Mouse (Mus musculus) layer of hippocampus, postnatal 25 days (tissue): ENCODE results near the gene Ints1. TPM values are rescaled to one million over a fixed set of nuclear protein-coding genes. Genes with fewer than 3 reads are reported as not detected.

Experiments used
- DNase-seq, 2 experiments: peaks; one replicate each; pipeline ENCODE4 v3.0.0; 2022; ENCODE audit warnings: mixed read lengths in 2 of 2, low spot score in 1 of 2; ENCODE audit errors: extremely low spot score in 1 of 2
- total RNA-seq, 2 experiments: library from RNA; stranded (reverse); gene quantifications; 2 replicates each; pipeline ENCODE4 v1.2.3; 2021

Gene Ints1
- total RNA-seq, 2 experiments from 2014 or later = 79.4 to 103 TPM

DNA sequence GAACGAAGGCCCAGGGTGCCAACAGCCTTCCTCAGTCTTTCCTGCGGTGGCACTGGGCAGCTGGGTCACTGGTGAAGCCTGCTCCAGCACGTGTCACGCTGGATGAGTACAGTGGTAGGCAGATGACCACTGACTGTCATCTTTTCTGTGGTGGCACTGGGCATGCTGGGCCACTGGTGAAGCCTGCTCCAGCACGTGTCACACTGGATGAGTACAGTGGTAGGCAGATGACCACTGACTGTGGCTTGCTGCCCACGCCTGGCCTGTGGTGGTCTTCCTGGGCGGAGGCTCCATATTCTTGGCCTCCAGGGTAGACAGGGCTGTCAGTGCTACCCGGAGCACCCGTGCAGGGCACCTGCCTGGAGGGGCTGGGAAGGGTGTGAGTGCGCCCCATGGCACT lies 26.4 kb upstream of the Ints1 start:
- DNase-seq = no peak

DNA sequence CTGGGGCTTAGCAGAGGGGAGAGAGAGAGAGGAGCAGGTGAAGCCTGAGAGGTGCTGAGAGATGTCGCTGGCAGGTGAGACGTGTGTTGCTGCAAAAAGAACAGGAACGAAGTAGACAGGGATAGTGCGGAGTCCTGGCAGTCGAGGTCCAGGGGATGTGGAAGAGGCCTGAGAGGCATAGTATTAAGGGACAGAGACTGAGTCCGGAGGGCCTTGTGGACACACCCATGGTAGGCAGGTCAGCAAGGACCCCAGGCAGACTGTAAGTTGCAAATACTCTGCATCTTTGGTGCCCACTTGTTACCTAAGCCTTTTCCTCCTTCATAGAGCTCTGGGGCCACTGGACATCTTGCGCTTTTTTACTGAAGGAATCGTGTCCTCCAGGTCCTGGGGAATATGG lies 25.8 kb upstream of the Ints1 start:
- no peak for DNase-seq

DNA sequence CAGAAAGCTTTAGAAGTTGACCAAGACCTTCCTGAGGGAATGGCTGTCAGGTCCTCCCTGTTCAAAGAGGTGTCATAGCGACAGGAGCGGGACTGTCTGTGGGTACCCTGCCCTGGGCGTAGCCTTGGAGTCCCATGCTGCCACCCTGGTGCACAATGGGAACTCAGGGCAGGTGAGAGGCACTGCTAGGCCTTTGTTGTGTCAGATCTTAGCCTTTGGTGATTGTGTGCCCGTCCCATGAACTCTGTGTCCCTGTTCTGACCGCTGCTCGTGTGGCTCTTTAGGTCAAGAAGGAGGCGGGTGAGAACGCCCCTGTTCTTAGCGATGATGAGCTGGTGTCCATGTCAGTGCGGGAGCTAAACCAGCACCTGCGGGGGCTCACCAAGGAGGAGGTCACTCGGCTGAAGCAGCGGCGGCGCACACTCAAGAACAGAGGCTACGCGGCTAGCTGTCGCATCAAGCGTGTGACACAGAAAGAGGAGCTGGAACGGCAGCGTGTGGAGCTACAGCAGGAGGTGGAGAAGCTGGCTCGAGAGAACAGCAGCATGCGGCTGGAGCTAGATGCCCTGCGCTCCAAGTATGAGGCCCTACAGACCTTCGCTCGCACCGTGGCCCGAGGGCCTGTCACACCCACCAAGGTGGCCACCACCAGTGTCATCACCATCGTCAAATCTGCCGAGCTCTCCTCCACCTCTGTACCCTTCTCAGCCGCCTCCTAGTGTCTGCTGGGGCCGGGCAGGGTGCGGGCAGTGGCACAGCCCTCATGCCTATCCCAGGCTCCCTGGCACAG lies 24.5 kb upstream of the Ints1 start:
- DNase-seq = no peak

DNA sequence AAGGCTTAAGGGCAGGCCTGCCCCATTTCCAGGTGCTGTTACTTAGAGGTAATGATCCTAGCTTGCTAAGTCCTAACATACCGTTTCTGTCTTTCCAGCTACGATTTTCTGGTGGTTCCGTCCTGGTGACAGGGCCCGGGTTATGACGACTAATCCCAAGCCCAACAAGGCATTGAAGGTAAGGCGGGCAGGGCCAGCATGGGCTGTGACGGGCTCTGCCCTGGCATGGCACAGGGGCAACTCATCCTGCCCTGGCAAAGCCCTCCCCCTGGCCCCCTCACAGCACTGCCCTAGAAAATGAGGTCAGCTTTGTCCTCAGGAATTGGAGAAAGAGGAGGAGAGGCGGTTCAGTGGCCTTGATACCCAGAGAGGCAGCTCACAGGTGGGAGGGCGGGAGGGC lies 23.6 kb upstream of the Ints1 start:
- no peak for DNase-seq

DNA sequence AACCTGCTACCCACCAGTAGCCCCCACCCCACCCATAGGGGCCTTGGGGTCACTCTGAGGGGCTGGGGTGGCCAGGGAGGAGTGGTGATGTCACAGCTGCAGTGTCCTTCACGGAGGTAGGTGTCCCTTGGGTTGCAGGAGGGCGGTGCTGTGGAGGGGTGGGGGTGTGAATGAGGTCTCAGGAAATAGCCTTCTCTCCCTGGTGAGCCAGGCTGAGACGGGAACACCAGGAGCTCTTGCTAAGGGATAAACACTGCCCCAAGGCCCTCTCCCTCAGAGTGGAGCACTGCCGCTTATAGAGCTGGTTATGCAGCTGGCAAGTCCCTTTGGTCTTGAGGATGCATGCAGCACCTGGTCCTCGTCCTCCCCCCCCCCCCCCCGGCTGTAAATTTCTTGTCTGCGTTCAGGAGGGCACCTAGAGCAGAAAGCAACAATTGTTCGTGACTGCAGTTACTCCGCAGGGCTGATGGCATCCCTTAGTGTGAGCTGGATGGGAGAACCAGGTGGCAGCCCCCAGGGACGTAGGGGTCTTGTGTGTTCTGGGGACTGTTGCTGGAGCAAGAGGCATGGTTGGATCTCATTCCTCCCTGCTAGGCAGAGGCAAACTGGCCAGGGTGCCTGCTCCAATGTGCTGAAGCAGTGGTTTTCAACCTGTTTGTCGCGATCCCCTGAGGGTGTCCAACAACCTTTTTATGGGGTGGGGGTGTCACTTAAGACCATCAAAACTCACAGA lies 22.9 kb upstream of the Ints1 start:
- DNase-seq = no peak

DNA sequence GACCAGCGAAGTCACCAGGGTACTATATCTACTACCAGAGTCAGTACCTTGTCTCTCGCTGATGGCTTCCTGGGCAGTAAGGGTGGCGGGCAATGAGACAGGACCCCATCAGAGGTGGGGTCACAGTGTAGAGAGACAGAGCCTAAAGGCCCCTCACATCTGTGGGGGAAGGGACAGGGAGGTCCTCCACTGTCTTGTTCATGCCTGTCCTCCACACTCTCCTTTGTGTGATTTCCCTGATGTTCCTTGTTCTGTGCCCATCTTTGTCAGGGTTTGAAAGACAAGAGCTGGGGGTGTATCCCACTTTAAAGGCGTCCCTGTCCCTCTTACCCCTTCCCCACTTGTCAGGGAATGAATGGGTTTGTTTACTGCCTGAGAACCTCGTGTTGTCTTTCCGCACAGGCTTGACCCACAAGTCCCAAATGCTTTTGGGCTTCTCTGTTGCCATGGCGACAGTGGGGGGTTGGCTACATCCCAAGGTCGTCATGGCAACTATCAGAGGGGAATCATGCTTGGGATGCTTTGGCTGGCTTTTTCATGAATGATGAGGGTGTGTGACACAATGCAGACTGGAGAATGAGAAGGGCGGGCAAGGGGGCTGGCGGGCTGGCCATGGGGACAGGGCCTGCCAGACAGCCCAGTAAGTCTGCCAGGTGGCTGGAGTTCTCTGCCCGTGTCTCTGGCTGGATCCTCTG lies 22.1 kb upstream of the Ints1 start:
- DNase-seq = peak; percentile 62 to 80

DNA sequence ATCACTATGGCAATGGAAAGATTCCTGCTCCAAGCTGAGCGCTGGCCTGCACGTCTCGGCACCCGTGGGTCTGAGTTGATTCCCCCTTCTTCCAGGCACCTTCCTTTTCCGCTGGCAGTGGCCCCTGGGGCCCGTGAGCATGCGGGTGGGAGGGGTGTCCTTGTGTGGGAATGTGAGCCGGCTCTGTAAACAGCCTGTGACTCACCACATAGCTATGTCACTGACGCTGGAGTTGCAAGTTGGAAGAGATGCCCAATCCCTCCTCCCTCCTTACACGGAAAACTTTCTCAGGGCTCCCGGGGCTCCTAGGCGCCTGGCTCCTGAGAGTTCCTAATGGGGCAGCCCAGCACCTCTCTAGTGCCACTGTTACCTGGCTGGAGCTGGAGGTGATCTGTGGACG lies 21.4 kb upstream of the Ints1 start:
- DNase-seq = no peak

DNA sequence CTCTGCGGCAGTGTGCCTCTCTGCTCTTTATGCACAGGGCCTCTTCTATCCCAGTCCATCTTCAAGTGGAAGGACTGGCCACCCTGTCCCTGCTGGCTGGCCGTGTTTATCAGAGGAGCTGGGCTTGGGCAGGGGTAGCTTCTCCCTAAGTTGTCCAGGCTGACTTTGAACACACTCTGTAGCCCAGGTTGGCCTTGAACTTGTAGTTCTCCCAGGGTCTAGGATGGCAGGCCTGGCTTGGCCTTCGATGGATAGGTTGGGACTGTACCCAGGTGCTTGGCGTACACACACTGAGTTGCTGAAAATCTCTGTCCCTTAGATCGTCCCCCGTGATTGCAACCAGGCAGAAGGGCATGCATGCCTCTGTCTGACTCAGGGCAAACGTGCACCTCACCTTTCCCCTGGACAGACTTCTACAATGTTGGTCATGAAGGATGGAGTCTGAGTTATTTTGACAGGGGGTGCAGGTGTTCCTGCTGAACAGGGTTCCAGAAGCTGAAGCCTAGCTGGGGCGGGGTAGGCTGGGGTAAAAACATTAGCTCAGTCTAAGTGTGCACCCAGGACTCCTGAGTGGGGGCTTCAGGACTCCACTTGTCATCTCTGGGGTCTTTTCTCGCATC lies 20.6 kb upstream of the Ints1 start:
- DNase-seq = no peak

DNA sequence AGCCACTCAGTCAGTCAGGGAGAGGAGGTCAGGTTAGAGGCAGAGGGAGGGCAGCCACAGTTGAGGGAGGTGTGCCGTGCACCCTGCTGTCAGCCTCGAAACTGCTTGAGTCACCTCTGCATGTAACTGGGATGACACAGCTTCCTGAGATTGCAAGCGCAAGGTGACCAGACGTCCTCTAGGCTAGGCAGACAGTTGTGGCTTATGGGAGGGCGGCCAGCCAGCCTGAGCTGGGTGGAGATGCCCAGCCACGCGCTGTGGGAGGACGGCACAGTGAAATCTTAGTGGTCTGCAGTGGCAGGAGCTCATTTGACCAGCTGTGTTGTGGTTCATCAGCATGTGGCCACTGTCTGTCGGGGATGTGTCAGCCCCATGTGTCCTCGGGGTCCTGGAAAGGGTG lies 19.5 kb upstream of the Ints1 start:
- no peak for DNase-seq

DNA sequence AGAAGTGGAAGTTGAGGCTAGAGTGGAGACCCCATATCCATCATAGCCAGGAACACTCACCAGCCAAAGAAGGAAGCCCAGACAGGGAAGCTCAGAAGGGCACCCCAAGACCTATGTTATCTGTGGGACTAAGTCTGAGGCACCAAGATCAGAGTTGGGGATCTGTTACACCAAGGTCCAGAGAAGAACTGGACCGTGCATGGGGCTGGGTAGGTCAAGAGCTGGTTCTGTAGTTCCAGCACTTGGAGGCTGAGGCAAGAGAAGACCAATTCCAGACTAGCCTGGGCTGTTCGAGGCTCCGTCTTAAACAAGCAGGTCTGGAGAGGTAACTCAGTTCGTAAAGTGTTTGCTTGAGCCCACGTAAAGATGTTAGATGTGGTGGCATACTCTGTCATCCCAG lies 18.7 kb upstream of the Ints1 start:
- DNase-seq = no peak

DNA sequence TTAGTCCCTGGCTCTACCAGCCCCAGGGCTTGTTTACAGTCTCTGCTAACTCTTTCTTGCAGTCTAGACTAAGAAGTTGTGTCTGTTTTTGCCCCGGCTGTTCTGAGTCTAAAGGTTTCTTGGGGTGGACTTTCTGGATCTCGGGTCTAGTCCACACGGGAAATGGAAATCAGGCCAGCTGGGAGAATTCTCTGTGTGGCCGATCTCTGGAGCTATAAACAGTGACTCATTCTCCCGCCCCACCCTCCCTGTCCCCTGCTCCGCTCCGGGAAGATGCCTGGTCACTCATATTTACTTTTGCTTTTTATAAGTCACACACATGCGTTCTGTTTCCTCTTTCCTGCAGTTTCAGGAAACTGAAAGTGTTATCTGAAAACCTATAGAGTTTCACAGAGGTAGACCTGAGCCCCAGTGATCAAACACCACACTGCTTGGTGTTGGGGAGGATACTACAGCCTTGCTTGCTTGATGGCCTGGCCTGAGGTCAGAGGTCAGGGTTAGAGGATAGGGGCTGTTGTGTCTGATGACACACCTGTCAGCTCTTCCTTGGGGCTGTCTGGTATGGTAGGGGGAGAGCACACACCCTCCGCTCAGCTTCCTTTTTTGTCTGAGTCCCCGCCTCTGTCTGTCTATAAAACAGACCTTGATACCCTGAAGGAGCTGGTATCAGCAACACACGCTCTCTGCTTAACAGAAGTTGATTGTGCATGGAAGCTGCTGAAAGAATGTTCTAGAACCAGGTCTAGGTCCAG lies 18.0 kb upstream of the Ints1 start:
- DNase-seq = no peak

DNA sequence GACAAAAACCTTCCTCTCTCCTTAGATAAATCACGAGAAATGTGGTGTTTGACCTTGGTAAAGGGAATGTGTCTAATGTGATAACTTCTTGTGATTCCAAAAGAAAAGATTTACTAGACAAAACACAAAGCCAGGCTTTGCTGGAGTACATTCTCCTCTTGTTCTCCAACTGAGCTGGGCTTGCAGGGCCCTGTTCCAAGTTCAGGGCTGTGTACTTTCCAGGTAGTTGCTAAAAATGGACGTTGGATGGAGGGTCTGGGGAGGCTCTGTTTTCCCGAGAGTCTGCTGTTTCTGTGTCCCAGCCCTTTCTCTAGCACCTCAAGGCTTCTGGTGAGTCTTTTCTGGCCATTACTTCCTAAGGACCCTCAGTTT lies 17.5 kb upstream of the Ints1 start:
- no peak for DNase-seq

DNA sequence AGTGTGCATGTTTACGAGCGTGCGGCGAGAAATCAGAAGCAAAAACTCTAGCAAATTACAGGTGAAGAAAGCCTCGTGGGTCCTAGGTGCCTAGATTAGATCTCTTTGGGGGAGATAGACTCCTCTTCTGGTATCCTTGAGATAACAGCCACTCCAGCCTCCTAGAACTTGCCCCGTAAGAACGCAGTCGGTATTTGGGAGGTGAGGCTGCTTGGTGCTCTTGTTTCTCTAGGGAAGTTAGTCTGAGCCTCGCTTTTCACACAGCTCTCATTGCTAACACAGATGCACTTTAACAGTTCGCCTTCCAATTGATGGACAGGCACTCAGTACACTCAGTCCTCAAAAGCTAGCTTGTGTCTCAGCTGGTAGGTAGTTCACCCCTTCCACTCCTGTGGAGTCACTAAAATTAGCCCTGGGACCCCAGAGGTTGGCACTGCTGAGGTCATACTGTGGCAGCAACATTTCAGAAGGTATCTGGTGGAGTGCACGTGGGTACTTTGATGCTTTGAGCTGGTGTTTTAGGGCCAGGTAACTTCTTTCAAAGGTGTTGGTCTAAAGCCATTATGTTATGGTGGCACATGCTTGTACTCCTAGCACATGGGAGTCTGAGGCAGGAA lies 16.8 kb upstream of the Ints1 start:
- DNase-seq = no peak

DNA sequence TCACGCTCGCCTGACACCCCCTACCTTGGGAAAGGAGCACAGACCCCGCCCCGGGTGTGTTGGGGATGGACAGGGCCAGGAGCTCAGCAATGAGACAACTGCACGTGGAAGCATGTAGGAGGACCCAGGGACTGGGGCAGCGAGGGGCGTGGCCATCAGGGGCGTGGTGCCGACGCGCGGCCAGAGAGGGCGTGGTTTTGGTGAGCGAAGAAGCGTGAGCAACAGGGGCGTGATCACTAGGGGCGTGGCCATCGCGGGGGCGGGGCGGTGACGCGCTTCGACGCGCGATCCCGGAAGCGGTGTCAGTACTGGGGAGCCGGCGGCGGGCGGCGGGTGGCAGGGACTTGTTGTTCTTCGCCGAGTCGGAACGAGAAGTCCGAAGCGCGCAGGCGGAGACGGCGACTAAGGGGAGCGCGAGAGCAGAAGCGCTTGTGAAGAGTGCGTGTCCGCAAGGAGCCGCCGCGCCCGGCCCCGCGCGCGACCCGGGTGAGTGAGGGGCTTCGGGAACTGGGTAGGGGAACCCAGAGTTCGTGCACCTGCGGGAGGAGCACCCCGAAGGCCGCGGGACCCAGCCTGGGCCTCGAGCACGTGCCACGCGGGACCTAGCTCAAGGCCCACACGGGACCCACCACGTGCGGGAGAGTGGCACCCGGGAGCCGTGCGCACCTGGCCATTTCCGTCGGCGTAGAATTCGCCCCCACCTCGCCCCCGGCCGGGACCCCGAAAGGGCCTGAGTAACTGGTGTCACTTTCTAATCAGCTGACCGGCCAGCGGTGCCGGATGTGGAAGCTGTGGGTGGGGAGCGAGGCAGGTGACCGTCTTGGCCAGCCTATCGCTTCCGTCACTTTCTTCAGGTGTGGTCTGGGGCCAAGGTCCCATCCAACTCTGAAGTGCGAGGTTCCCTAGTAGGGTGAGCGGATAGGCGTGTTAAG lies 16.0 kb upstream of the Ints1 start, which contains the start of gene Mafk:
TSS of gene Mafk (plus strand) at position 287 of the 932 bp plus-strand sequence.
- DNase-seq = peak; percentile 89 to 91

DNA sequence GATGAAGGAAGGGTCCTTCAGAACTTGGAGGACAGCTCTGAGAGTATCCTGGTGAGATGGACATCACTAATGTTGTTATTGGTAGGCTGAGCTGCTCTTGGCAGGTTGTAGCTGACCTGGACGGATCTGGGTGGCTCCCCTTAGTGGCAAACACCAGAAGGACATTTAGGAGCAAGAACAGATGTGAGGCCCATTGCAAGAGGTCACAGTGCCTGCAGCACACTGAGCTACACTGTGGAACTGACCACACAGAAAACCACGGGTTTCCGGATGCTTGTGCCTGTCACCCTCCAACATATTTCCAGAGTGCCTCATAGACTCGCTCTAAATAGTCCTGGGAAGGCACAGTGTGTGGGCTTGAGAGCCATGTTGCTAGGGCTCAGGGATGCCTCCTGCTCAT lies 14.0 kb upstream of the Ints1 start:
- DNase-seq = no peak

DNA sequence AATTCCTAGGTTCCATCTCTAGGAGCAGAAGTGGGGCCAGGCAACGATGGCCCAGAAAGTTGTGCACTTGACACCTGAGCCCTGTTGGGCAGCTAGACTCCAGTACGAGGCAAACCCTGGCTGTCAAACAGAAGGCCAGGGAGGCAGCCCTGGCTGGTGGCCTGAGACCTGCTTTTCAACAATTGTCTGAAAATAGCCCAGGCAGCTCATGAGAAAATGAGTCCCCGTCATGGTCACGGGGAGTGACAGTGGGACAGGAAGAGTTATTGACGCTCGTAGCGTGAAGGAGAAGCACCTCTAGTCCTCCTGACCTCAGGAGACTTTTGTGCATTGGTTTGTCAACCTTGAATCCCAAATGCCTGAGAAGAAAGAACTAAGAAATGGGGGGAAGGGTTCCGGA lies 5.9 kb upstream of the Ints1 start:
- no peak for DNase-seq

DNA sequence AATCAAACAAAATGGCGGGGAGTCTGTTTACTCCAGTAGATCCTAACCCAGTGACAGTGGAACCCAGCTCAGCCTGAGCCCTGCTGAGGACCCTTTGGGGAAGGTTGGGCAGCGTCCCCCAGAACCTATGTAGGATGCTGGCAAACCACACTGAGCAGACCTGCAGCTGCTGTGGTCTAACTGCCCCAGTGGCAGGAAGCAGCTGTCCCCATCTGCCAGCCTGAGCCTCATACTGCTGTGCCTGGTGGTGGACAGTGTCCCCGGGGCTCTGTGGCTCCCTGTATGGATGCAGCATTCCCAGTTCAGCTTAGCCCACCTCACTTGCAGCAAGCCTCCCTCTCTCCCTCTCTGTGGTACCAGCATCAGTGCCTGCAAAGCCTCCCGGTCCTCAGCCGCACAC lies 1.5 kb upstream of the Ints1 start:
- no peak for DNase-seq

DNA sequence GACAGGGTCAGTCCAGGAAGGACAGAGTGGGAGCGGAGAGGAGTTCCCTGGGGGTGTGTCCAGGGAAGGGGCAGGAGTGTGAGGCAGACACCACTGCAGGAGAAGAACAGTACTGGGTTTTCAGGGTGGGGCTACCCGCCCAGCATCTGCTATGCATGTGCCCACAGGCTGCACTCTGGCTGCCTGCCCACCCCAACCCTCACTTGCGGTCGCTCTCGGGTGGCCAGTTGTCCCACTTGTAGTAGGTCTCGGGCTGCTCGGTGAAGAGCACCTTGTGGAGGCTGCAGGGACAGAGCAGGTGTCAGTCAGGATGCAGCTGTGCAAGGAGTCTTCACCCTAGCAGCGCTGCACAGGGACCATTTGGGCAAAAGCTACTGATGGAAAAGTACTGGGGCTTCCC lies 7.3 kb downstream of the Ints1 start:
- DNase-seq = no peak

DNA sequence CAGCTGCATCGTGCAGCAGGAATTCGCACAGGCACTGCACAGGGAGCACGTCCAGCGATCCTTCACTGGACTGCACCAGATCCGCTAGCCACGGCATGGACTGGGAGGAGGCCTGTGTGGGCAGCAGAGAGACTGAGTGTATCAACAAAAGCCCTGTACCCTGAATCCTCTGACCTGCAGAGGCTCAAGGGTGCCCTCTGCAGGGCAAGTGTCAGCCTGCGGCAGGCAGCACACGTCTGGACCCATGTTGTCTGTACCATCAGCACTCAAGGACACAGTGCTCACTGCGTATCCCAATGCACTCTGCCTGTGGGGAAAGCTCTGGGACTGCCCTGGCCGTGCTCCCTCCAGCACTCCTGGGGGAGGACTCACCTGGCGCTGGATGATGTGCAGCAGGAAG lies 11.2 kb downstream of the Ints1 start:
- no peak for DNase-seq
